Mouse (Mus musculus): Measurements from ENCODE around the gene Stip1. TPM values are rescaled to one million over a fixed set of nuclear protein-coding genes. Genes with fewer than 3 reads are reported as not detected.

Gene Stip1
- polyA plus RNA-seq (2014; fragmentation: Illumina TruSeq; extraction: RNeasy Lipid Tissue Mini Kit (QIAGEN cat#74804); ENCODE audit: low read depth, low replicate concordance), result 47.9 TPM

GRCm38 (mm10) chr19:7039841-7040636 lies at the start of gene Stip1:
Gene Stip1, minus strand, starts transcription at chr19:7039967.

GRCm38 (mm10) chr19:7056248-7057087 lies 16.7 kb upstream of the Stip1 start, which contains the start of gene Macrod1:
Gene Macrod1, plus strand, starts transcription at chr19:7056810.

GRCm38 (mm10) chr19:7019191-7019590 lies 20.6 kb downstream of the Stip1 start, which contains the start of gene Fermt3:
Gene Fermt3, minus strand, starts transcription at chr19:7019469.

GRCm38 (mm10) chr19:6996006-6996405 lies 43.8 kb downstream of the Stip1 start, which contains the start of the genes Nudt22 and Trpt1:
Gene Nudt22, minus strand, starts transcription at chr19:6996117.
Gene Trpt1, plus strand, starts transcription at chr19:6996131.

GRCm38 (mm10) chr19:6992011-6992858 lies 47.5 kb downstream of the Stip1 start, which contains the start of gene Dnajc4:
Gene Dnajc4, minus strand, starts transcription at chr19:6992572.

GRCm38 (mm10) chr19:6987061-6987903 lies 52.5 kb downstream of the Stip1 start, which contains the start of gene Vegfb:
Gene Vegfb, minus strand, starts transcription at chr19:6987651.

GRCm38 (mm10) chr19:6980381-6981093 lies 59.2 kb downstream of the Stip1 start, which contains the start of gene Fkbp2:
Gene Fkbp2, minus strand, starts transcription at chr19:6980501.

GRCm38 (mm10) chr19:6975537-6976521 lies 63.9 kb downstream of the Stip1 start, which contains the start of gene Plcb3:
Gene Plcb3, minus strand, starts transcription at chr19:6976470.

GRCm38 (mm10) chr19:6974211-6975205 lies 65.3 kb downstream of the Stip1 start, which contains the start of gene Ppp1r14b:
Gene Ppp1r14b, plus strand, starts transcription at chr19:6974968.

Other genes starting within 250 kb of the Stip1 start
- gene Rps6ka4, start 199.3 kb downstream of the Stip1 start, polyA plus RNA-seq (2014; fragmentation: Illumina TruSeq; extraction: RNeasy Lipid Tissue Mini Kit (QIAGEN cat#74804); ENCODE audit: low read depth, low replicate concordance), result not detected
- gene Ccdc88b, start 181.8 kb downstream of the Stip1 start, polyA plus RNA-seq (2014; fragmentation: Illumina TruSeq; extraction: RNeasy Lipid Tissue Mini Kit (QIAGEN cat#74804); ENCODE audit: low read depth, low replicate concordance), result not detected
- gene Trmt112, start 130.3 kb downstream of the Stip1 start, polyA plus RNA-seq (2014; fragmentation: Illumina TruSeq; extraction: RNeasy Lipid Tissue Mini Kit (QIAGEN cat#74804); ENCODE audit: low read depth, low replicate concordance), result 17.5 TPM
- 192 TPM for gene Prdx5, start 129.9 kb downstream of the Stip1 start, polyA plus RNA-seq (2014; fragmentation: Illumina TruSeq; extraction: RNeasy Lipid Tissue Mini Kit (QIAGEN cat#74804); ENCODE audit: low read depth, low replicate concordance)
- 2.4 TPM for gene Esrra, start 118.2 kb downstream of the Stip1 start, polyA plus RNA-seq (2014; fragmentation: Illumina TruSeq; extraction: RNeasy Lipid Tissue Mini Kit (QIAGEN cat#74804); ENCODE audit: low read depth, low replicate concordance)
- gene Catsperz, start 114.6 kb downstream of the Stip1 start, polyA plus RNA-seq (2014; fragmentation: Illumina TruSeq; extraction: RNeasy Lipid Tissue Mini Kit (QIAGEN cat#74804); ENCODE audit: low read depth, low replicate concordance), result not detected
- gene Kcnk4, start 105.5 kb downstream of the Stip1 start, polyA plus RNA-seq (2014; fragmentation: Illumina TruSeq; extraction: RNeasy Lipid Tissue Mini Kit (QIAGEN cat#74804); ENCODE audit: low read depth, low replicate concordance), result not detected
- 1.1 TPM for gene Bad, start 98.1 kb downstream of the Stip1 start, polyA plus RNA-seq (2014; fragmentation: Illumina TruSeq; extraction: RNeasy Lipid Tissue Mini Kit (QIAGEN cat#74804); ENCODE audit: low read depth, low replicate concordance)
- gene Gpr137, start 97.5 kb downstream of the Stip1 start, polyA plus RNA-seq (2014; fragmentation: Illumina TruSeq; extraction: RNeasy Lipid Tissue Mini Kit (QIAGEN cat#74804); ENCODE audit: low read depth, low replicate concordance), result not detected
- gene Ppp1r14b, start 65.0 kb downstream of the Stip1 start, polyA plus RNA-seq (2014; fragmentation: Illumina TruSeq; extraction: RNeasy Lipid Tissue Mini Kit (QIAGEN cat#74804); ENCODE audit: low read depth, low replicate concordance), result 4.0 TPM
- gene Plcb3, start 63.5 kb downstream of the Stip1 start, polyA plus RNA-seq (2014; fragmentation: Illumina TruSeq; extraction: RNeasy Lipid Tissue Mini Kit (QIAGEN cat#74804); ENCODE audit: low read depth, low replicate concordance), result 1.8 TPM
- 13.6 TPM for gene Fkbp2, start 59.5 kb downstream of the Stip1 start, polyA plus RNA-seq (2014; fragmentation: Illumina TruSeq; extraction: RNeasy Lipid Tissue Mini Kit (QIAGEN cat#74804); ENCODE audit: low read depth, low replicate concordance)
- gene Vegfb, start 52.3 kb downstream of the Stip1 start, polyA plus RNA-seq (2014; fragmentation: Illumina TruSeq; extraction: RNeasy Lipid Tissue Mini Kit (QIAGEN cat#74804); ENCODE audit: low read depth, low replicate concordance), result 10.3 TPM
- not detected for gene Dnajc4, start 47.4 kb downstream of the Stip1 start, polyA plus RNA-seq (2014; fragmentation: Illumina TruSeq; extraction: RNeasy Lipid Tissue Mini Kit (QIAGEN cat#74804); ENCODE audit: low read depth, low replicate concordance)
- not detected for gene Nudt22, start 43.9 kb downstream of the Stip1 start, polyA plus RNA-seq (2014; fragmentation: Illumina TruSeq; extraction: RNeasy Lipid Tissue Mini Kit (QIAGEN cat#74804); ENCODE audit: low read depth, low replicate concordance)
- not detected for gene Trpt1, start 43.8 kb downstream of the Stip1 start, polyA plus RNA-seq (2014; fragmentation: Illumina TruSeq; extraction: RNeasy Lipid Tissue Mini Kit (QIAGEN cat#74804); ENCODE audit: low read depth, low replicate concordance)
- not detected for gene Fermt3, start 20.5 kb downstream of the Stip1 start, polyA plus RNA-seq (2014; fragmentation: Illumina TruSeq; extraction: RNeasy Lipid Tissue Mini Kit (QIAGEN cat#74804); ENCODE audit: low read depth, low replicate concordance)
- 3.9 TPM for gene Macrod1, start 16.8 kb upstream of the Stip1 start, polyA plus RNA-seq (2014; fragmentation: Illumina TruSeq; extraction: RNeasy Lipid Tissue Mini Kit (QIAGEN cat#74804); ENCODE audit: low read depth, low replicate concordance)
- gene Flrt1, start 65.8 kb upstream of the Stip1 start, polyA plus RNA-seq (2014; fragmentation: Illumina TruSeq; extraction: RNeasy Lipid Tissue Mini Kit (QIAGEN cat#74804); ENCODE audit: low read depth, low replicate concordance), result 5.8 TPM
- gene Otub1, start 166.3 kb upstream of the Stip1 start, polyA plus RNA-seq (2014; fragmentation: Illumina TruSeq; extraction: RNeasy Lipid Tissue Mini Kit (QIAGEN cat#74804); ENCODE audit: low read depth, low replicate concordance), result 21.5 TPM
- gene Cox8a, start 177.6 kb upstream of the Stip1 start, polyA plus RNA-seq (2014; fragmentation: Illumina TruSeq; extraction: RNeasy Lipid Tissue Mini Kit (QIAGEN cat#74804); ENCODE audit: low read depth, low replicate concordance), result 184 TPM
- gene Naa40, start 201.2 kb upstream of the Stip1 start, polyA plus RNA-seq (2014; fragmentation: Illumina TruSeq; extraction: RNeasy Lipid Tissue Mini Kit (QIAGEN cat#74804); ENCODE audit: low read depth, low replicate concordance), result 10.4 TPM
- gene Rcor2, start 227.4 kb upstream of the Stip1 start, polyA plus RNA-seq (2014; fragmentation: Illumina TruSeq; extraction: RNeasy Lipid Tissue Mini Kit (QIAGEN cat#74804); ENCODE audit: low read depth, low replicate concordance), result not detected